Mouse (Mus musculus): Measurements from ENCODE around the gene Snx29. TPM values are rescaled to one million over a fixed set of nuclear protein-coding genes. Genes with fewer than 3 reads are reported as not detected.

The Snx29 gene
- total RNA-seq, 2 experiments from 2014 or later, result 6.2 to 9.0 TPM

DNA sequence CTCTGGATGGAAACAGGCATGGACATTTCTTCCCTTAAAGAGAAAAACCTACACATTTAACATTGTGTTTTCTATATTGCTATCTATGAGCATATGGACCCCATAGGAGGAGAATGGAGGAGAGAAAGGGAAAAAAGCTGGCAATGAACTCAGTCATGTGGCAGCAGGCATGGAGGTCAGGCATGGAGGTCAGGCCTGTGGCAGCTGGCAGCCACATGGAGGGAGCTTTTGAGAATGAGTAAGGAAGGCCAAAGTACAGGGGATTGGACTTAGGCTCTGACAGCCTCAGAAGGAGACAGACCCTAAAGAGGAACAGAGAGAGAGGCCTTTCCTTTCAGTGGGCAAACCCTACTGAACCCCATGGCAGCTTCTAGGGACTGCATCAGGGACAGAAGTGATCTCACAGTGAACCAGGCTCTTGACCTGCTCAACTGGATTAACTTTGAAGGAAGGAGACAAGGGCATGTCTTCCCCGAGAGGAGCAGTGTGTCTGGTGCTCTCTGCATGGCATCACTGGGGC lies 325.5 kb downstream of the Snx29 start:
- ATAC-seq (replicated peaks; ENCODE audit: low FRiP score, poor library complexity, severe bottlenecking), result no peak

DNA sequence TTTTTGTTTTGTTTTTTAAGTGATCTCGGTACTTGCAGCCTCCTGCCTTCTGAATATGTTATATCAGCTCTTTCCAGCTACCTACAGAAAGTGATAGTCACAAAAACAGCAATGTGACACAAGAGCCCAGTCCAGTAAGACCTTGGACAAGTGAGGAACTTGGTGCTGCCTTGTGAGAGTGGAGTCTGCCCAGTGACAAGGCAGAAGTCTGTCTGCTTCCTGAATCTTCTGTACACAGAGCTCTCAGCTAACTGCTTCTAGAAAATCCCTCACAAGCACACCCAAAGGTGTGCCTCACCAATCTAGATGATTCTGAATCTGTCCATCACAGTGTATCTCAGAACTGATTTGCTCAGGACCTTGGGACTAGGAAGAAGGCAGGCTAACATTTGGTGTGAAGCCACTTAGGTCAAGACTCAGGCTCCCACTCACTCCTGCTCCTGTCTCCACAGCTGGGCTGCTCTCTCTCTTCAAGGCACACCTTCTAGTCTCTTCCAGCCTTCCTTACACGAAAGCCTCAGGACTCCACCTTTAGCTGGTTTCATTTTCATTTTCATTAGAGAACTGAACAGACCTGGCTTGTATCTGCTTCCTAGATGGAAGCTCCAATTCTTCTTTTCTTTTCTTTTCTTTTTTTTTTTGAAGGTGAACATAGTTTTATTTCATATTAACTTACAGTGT lies 330.1 kb downstream of the Snx29 start:
- ATAC-seq (replicated peaks; ENCODE audit: low FRiP score, poor library complexity, severe bottlenecking), result no peak

DNA sequence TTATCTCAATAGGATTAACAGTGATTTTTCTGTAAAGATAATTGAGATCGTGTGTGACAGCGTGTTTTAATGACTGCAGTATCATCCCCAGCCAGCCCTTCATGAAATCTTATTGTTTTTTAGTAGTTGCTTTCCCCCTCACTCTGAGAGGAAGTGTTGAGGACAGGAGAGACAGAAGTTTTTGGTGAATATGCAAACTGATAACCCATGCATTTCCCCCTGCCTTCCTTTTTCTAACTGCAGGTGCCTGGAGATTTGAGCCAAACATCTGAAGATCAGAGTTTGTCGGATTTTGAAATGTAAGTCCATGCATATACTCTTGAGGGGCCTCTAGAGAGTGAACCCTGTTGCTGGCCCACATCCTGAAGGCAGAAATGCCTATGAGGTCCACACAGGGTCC lies 333.2 kb downstream of the Snx29 start:
- ATAC-seq (replicated peaks; ENCODE audit: low FRiP score, poor library complexity, severe bottlenecking), result no peak

DNA sequence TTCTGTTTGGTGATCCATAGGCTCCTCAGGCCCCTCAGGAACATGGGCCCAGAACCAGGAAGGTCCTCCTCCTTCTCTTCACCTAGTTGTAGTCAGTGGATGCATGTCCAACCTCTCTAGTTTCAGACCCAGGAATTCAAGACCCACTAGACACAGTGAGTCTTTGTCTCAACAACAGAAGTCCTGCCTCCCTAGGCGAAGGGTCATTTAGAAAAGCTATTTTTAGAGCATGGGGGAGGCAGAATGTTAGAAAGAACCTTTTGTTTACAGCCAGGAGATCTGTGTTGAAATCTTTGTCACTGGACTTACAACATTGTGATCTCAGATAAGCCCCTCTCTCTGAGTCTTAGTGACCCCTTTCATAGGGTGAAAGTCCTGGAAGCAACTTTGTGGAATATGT lies 334.4 kb downstream of the Snx29 start:
- no peak for ATAC-seq (replicated peaks; ENCODE audit: low FRiP score, poor library complexity, severe bottlenecking)

DNA sequence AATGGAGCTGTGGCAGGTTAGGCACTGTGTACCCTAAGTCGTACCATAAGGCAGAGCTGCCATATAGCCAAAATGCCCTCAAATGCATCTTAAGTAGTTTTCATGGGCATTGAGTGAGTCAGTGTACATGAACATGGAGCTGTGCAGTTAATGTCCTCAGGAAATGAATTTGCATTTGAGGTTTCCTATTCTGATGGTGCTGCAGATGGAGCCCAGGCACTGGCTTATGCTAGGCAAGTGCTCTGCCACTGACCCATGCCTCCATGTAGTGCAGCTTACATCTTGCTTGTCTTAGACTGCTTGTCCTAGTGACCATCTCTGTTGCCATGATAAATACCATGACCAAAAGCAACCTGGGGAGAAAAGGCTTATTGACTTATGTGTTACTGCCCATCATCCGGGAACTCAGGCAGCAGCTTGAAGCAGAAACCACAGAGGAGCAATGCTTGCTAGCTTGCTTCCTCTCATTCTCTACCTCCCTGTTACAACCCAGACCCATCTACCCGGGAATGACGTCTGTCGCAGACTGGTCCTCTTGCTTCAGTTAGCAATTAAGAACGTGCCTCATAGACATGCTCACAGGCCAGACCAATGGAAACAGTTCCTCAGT lies 336.5 kb downstream of the Snx29 start:
- ATAC-seq (replicated peaks; ENCODE audit: low FRiP score, poor library complexity, severe bottlenecking), result peak; percentile 49; the same call in 1 of the 2 replicates

DNA sequence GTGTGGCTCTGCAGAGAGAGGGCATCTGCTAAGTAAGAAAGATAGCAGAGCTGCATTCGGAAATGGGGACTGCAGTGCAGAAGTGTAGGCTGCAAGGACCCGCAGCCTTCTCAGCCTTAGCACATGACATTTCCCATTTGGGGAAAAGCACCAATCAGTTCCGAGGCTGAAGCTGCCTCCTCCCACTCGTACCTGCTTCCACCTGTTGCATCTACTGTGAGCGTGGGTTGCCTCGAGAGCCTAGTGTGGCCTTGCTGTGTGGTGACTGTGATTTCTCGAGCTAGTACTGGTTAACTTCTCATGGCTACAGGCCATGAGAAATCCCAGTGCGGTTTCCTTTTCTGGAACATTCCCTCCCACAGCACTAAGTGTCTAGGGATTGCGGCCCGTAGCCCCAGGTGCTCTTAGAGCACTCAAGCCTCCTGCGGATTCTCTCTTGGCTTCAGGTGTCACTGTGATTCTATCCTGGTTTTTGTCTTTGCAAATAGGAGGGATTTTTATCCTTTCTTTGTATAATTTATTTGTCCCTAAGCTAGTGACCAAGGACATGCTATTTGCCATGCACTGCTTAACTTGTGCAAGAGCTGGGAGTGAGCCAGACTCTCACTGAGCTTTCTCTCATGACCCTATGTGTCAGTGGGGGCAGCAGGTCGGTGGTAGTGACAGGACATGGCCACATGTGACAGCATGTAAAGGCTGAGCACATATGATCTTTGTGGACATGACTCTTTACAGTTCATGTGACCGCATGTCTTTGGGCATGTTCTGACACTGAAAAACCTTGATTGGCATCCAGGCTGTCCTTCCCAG lies 342.4 kb downstream of the Snx29 start:
- ATAC-seq (replicated peaks; ENCODE audit: low FRiP score, poor library complexity, severe bottlenecking), result no peak

DNA sequence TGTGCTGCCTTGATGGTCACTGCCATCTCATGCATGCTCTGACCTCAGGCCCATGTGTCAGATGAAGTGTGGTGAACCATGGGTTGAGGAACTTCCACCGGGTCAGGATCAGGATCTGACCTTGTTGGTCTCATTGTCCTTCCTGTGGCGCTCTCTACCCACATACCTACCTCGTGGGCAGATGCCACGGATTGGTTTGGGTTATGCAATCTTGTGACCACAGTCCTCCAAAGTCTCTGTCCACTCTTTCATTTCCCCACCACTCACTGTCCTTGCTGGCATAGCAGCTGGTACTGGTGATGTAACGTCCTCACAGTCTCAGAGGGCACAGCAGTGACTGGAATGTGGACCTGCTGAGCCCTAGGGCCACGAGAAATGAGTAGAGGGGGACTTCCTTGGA lies 343.2 kb downstream of the Snx29 start:
- no peak for ATAC-seq (replicated peaks; ENCODE audit: low FRiP score, poor library complexity, severe bottlenecking)

DNA sequence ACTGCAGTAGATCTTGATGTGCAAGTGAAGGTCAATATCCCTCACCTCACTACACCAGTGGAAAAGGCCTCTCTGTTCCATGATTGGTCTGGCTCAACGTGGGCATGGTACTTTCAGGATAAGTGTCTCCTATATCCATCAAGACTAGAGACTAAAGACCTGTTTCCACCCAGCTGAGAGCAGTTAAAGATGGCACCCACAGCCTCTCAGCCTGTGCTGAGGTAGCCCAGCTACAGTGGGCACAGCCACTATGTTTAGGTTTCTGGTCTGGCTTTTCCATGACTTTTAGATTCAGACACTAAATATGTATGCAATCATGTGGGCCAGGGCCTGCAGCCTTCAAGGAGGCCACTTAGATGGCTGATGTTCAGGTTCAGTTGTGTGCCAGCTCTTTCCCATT lies 345.7 kb downstream of the Snx29 start:
- ATAC-seq (replicated peaks; ENCODE audit: low FRiP score, poor library complexity, severe bottlenecking), result no peak

DNA sequence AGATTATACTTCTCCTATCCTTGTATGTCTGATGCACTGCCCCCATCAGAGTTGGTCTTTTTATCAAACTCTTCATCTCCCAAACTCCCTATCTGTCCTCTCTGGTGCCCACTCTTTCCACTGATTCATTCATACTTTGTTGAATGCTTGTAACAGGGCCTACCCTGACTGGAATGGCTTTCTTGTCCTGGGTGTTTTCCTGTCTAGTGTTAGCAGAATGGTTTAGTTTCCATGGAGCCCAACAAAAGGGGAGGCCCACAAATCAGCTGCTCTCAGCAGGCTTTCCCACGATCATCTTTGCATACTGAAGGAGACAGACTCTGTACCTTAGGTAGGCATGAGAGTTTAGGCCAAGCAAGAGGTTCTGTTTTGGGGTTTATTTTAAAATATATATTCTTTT lies 346.2 kb downstream of the Snx29 start:
- ATAC-seq (replicated peaks; ENCODE audit: low FRiP score, poor library complexity, severe bottlenecking), result no peak

DNA sequence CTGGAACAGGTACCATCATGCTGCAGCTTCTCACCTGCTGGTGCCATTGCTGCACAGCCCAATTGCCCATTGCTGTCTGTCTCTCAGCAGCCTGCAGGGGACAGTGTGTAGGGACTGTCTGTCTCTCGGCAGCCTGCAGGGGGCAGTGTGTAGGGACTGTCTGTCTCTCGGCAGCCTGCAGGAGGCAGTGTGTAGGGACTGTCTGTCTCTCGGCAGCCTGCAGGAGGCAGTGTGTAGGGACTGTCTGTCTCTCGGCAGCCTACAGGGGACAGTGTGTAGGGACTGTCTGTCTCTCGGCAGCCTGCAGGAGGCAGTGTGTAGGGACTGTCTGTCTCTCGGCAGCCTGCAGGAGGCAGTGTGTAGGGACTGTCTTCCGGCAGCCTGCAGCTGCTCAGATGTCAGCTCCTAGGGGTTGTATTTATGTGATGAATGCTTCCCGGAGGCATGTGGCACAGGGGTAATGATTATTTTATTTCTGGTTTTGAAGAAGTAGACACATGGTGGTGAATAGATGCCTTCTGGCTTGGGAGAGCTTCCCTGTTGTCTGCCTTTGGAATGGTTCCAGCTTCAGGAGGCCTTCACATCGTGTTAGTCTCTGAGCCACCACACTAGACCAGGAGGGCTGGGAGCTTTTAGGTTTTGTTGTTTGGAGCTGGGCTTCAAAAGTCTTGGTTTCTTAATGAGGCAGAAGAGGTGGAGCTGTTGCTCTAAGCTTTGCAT lies 347.7 kb downstream of the Snx29 start:
- no peak for ATAC-seq (replicated peaks; ENCODE audit: low FRiP score, poor library complexity, severe bottlenecking)

DNA sequence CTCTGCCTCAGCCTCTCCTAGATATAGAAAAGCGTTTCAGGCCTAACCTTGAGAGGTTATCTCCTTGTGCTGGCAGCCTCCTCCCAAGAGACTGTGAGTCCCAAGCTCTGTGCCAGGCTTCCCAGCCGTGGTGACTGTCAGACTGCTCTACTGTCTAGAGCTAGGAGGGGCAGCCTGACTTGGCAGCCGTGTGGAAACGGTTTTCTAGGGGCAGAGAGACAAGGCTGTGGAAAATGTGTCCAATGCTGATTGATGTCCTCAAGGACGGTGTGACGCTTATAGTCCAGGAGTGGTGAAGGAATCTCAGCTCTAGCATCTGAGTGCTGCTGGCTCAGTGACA lies 348.2 kb downstream of the Snx29 start:
- ATAC-seq (replicated peaks; ENCODE audit: low FRiP score, poor library complexity, severe bottlenecking), result no peak

DNA sequence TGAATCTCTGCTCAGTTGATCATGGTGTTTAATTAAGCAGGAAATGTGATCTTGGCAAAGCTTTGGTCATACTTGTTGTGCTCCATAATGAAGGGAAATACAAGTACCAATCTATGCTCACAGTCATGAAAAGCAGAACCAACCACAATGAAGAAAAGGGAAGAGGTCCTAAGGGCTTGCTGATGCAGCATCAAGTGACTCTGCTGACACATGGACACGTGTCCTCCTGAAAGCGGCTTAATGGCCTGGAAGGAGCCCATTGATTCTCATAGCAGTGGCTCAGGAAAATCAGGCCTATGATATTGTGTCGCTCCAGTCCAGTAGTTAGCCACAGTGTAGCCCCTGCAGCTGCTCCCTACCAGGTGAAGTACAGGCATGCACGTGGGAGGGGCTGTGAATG lies 353.3 kb downstream of the Snx29 start:
- ATAC-seq (replicated peaks; ENCODE audit: low FRiP score, poor library complexity, severe bottlenecking), result no peak

DNA sequence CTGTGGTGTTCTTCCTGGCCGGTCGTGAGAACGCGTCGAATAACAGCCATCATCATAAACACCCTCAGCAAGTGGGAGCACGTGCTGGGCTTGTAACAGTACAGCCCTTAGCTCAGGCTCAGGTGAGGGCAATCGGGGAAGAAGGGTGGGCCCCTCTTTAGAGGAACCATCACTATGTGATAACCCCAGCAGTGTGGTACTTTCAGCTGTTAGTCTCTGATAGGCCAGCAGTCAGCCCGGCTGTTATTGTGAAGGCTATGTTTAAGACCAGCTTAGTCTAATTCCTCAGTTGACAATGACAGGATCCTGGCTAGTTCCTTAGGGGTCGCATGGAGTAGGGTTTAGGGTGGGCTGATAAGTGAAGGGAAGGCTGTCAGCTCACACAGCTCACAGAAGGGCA lies 362.6 kb downstream of the Snx29 start:
- ATAC-seq (replicated peaks; ENCODE audit: low FRiP score, poor library complexity, severe bottlenecking), result peak; percentile 46; the same call in 1 of the 2 replicates

DNA sequence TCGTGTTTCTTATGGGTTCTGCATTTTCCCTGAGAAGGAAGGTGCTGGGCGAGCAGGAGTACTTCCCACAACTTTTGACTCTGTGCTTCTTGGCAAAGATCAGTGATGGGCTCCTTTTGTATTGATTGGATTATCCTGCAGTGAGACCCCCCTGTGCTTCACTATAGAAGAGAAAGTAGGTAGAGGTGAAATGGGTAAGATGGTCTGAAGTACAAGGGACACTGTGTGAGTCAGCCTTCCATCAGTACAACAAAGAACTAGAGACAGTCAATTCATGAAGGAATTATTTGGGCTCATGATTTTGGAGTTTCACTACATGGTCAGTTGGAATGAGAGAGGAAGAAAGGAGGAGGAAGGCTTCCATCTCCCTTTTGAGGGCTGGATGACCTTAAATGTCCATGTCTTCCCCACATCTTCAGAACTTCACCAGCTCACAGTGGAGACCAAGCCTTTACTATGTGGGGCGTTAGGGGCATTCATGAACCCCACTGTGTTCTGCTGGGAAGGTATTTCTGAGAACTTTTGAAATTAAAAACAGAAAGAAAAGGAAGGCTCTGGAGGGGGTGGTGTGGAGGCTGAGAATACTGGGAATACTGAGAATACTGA lies 363.1 kb downstream of the Snx29 start:
- peak; percentile 67 for ATAC-seq (replicated peaks; ENCODE audit: low FRiP score, poor library complexity, severe bottlenecking)

DNA sequence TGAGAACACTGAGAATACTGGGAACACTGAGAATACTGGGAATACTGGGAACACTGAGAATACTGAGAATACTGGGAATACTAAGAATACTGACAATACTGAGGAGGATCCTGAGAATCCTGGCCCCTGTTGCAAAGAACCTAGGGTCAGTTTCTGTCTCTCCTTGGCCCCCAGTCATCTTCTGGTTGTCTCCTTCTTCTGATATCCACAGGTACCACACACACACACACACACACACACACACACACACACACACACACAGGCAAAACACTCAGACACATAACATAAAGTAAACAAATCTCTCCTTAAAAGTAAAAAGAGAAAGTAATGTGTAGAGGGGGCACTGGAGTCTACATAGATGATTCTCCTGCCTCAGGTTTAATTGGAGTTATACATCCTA lies 365.1 kb downstream of the Snx29 start:
- no peak for ATAC-seq (replicated peaks; ENCODE audit: low FRiP score, poor library complexity, severe bottlenecking)

DNA sequence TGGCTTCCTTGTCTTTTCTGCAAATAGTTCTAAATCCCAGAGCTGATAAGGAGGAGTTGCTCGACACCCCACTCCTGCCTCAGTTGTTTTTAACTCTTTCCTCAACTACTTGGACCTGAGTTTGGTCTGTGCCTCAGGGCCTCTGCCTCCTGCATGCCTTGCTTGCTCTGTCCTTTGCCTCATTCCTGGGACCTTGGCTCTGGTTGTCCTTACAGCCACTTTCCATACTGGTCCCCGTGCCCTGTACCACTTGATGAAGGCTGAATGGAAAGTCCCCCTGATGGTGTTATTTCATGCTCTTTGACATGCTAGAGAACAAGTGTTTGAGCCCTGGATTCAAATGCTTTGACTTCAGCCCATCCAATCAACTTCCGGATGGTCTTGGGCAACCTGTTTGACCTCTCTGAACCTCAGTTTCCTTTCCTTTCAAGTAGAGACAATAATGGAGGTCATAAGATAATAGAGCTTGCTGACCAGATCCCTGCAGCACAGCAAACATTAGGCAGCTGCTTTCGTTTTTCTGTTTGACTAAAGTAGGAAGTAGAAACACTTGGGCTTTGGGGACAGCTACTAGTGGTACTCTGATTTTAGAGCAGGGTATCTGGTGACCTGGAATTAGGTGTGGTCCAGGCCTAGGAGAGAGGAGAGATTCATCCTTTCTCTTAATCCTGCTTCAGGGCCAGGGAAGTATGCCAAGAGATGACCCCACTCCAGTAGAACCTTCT lies 365.7 kb downstream of the Snx29 start:
- ATAC-seq (replicated peaks; ENCODE audit: low FRiP score, poor library complexity, severe bottlenecking), result no peak

DNA sequence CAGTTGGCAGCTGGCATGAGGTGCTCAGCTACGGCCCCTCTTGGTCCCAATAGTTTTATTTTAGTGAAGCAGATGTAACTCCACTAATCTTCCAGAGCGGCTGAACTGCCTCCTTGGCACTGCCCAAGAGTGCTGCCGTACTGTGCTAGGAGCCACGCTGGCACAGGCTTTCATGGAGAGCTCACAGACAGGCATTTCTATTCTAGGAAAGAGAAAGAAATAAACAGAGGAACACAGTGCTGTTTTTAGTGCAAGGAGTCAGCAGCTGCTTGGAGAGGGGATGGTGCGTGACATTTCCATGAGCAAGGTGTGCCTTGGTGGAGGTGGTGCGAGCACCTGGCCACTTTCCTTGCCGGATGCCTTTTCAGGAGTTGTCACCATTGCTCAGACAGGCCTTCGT lies 367.4 kb downstream of the Snx29 start:
- ATAC-seq (replicated peaks; ENCODE audit: low FRiP score, poor library complexity, severe bottlenecking), result no peak

DNA sequence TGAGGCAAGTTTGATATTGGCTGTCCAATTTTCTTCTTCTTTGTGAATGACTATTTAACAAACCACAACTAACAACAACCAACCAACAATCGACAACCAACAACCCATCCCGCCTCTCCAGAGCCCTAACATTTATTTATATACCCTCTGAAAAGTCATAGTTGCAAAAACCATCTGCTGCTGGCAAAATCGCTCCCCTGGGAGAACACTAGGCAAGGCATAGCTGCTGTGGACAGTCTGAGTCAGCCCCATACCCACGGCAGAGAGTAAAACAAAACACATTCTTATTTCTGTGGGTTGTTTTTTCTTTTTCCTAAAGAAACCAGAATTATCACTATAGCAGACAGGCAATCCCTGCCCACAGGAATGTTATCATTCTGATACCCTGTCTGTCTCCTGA lies 368.0 kb downstream of the Snx29 start:
- ATAC-seq (replicated peaks; ENCODE audit: low FRiP score, poor library complexity, severe bottlenecking), result no peak

DNA sequence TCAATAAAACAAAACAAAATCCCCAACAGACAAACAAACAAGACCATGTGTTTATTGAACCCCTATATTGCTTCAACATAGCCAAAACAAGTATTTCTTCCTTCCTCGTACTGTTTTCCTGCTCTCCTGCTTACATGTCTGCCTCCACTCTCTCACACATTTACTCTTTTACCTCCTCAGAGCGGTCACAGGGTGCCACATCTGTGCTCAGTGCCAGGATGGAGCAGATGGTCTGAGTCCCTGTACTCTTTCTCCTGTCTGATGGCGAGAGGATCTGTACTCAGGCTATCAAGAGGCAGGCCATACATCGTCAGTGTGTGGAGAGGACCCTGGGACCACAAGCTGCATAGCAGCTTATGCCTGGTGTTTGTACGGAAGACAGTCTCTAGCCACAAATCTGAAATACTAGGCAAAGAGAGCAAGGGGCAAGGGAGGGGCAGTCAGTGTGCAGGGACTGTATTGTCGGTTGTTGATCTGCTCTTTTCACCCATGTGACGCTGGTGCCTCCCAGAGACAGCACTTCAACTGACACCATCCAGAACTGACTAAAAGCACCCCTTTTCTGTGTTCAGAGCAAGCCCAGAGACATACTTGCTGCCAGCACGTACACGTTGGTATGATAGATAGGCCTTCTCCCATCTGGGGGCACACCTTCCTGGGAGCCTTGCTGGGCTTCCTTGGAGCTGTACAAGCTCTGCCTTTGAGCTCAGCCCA lies 368.9 kb downstream of the Snx29 start:
- ATAC-seq (replicated peaks; ENCODE audit: low FRiP score, poor library complexity, severe bottlenecking), result no peak
